Mouse (Mus musculus): Measurements from ENCODE around the gene Cgn. TPM values are rescaled to one million over a fixed set of nuclear protein-coding genes. Genes with fewer than 3 reads are reported as not detected.

Cgn gene
- polyA plus RNA-seq, 1 experiment from 2014 or later = 3.3 TPM

GRCm38 (mm10) chr3:94789071-94789470, 2.8 kb upstream of the Cgn start:
- Histone ChIP-seq H3K9me3 (replicated peaks; ENCODE audit: control insufficient read depth, low read length) (no peaks in the 10 kb centered on the region), H3K36me3 (replicated peaks; ENCODE audit: control insufficient read depth, insufficient read depth, low read depth, low read length) (no peaks in the 10 kb centered on the region), H3K4me3 (ENCODE audit: low read depth, low read length) (no peak overlapping the region), H3K9ac (replicated peaks; ENCODE audit: low read length) (no peak overlapping the region), H3K27ac (replicated peaks; ENCODE audit: low read depth, low read length) (no peak overlapping the region), H3K27me3 (ENCODE audit: control insufficient read depth, insufficient read depth, low read length) (no peaks in the 10 kb centered on the region), H3K4me1 (ENCODE audit: control insufficient read depth, insufficient read depth, low read length) (no peaks in the 10 kb centered on the region), H3K4me2 (ENCODE audit: low read depth, low read length) (no peak overlapping the region)
- ATAC-seq (replicated peaks; ENCODE audit: insufficient number of reproducible peaks, low FRiP score, low TSS enrichment, low read depth) = no peak
- 88% methylated on average over 1 of the region's 1 CpGs for WGBS
- no peak for DNase-seq (ENCODE audit: low spot score)

GRCm38 (mm10) chr3:94787122-94787780, 959 bp upstream of the Cgn start:
- 2% methylated on average over 10 of the region's 11 CpGs for WGBS
- no peak overlapping the region for H3K27ac ChIP-seq (replicated peaks; ENCODE audit: low read depth, low read length)

DNA sequence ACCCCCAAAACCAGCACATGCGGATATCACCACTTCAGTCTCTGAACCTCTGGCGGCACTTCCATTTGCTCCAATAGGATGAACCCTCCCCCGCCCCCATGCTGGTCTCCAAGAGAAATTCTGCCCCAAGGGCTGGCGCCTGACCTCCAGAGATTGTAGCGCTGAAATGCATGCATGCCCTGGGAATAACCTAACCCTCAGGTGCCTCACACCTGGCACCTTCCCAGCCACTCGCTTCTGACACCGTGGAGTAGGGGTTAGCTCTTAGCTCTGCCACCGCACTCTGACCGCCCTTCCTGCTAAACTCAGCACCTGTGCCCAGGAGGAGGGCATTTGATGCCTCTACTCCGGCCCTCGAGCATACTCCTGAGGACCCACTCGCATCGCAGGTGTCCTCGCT, 334 bp downstream of the Cgn start:
- H3K9me3 ChIP-seq (replicated peaks; ENCODE audit: control insufficient read depth, low read length) = no peaks in the 10 kb centered on the region
- no peak overlapping the region for H3K27ac ChIP-seq (replicated peaks; ENCODE audit: low read depth, low read length)
- peak overlapping the region; percentile 84 for H3K4me2 ChIP-seq (ENCODE audit: low read depth, low read length)
- H3K4me1 ChIP-seq (ENCODE audit: control insufficient read depth, insufficient read depth, low read length) = no peaks in the 10 kb centered on the region
- peak; percentile 49 for ATAC-seq (replicated peaks; ENCODE audit: insufficient number of reproducible peaks, low FRiP score, low TSS enrichment, low read depth)
- H3K36me3 ChIP-seq (replicated peaks; ENCODE audit: control insufficient read depth, insufficient read depth, low read depth, low read length) = no peaks in the 10 kb centered on the region
- H3K9ac ChIP-seq (replicated peaks; ENCODE audit: low read length) = peak overlapping the region; percentile 43; the same call in 1 of the 2 replicates
- peak overlapping the region; percentile 42 for H3K4me3 ChIP-seq (ENCODE audit: low read depth, low read length)
- peak; percentile 19 for DNase-seq (ENCODE audit: low spot score)
- H3K27me3 ChIP-seq (ENCODE audit: control insufficient read depth, insufficient read depth, low read length) = no peaks in the 10 kb centered on the region
- WGBS = 2% methylated on average over 13 of the region's 14 CpGs

More at GRCm38 (mm10) chr3:94787122-94787780, 959 bp upstream of the Cgn start:
- H3K4me2 ChIP-seq (ENCODE audit: low read depth, low read length) = peak overlapping the region; percentile 84
- no peaks in the 10 kb centered on the region for H3K4me1 ChIP-seq (ENCODE audit: control insufficient read depth, insufficient read depth, low read length)
- ATAC-seq (replicated peaks; ENCODE audit: insufficient number of reproducible peaks, low FRiP score, low TSS enrichment, low read depth) (no peak), DNase-seq (ENCODE audit: low spot score) (peak; percentile 38)
- H3K9ac ChIP-seq (replicated peaks; ENCODE audit: low read length) = peak overlapping the region; percentile 55; the same call in 1 of the 2 replicates
- H3K36me3 ChIP-seq (replicated peaks; ENCODE audit: control insufficient read depth, insufficient read depth, low read depth, low read length) = no peaks in the 10 kb centered on the region
- no peaks in the 10 kb centered on the region for H3K9me3 ChIP-seq (replicated peaks; ENCODE audit: control insufficient read depth, low read length)
- peak overlapping the region; percentile 42 for H3K4me3 ChIP-seq (ENCODE audit: low read depth, low read length)
- no peaks in the 10 kb centered on the region for H3K27me3 ChIP-seq (ENCODE audit: control insufficient read depth, insufficient read depth, low read length)

DNA sequence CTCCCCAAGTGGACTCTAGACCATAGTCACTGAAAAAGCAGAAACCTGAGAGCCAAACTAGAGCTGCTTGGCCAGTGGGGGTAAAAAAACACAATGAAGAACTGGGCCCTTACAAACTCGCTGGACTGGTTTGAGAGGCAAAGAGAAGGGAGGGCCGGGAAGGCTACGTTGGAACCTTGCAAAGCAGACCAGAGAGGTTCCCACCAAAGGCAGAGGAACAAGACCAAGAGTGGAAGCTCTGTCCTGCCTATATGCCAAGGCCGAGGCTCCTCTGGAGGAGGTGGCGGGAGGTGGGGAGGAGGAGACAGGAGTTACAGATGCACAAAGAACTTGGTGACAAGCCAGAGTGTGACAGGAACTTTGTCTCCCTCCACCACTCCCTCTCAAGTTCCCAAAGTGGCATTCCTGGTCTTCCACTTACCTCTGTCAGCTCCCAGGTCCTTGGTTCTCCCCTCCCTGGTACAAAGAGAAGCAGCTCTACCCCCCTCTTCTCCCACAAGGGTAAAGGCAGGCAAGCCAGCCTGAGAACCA, 2.1 kb downstream of the Cgn start:
- no peak overlapping the region for H3K27ac ChIP-seq (replicated peaks; ENCODE audit: low read depth, low read length)
- 36% methylated on average over 5 of the region's 5 CpGs for WGBS
- no peak overlapping the region for H3K4me2 ChIP-seq (ENCODE audit: low read depth, low read length)
- H3K9me3 ChIP-seq (replicated peaks; ENCODE audit: control insufficient read depth, low read length) = no peaks in the 10 kb centered on the region
- H3K27me3 ChIP-seq (ENCODE audit: control insufficient read depth, insufficient read depth, low read length) = no peaks in the 10 kb centered on the region
- no peak overlapping the region for H3K4me3 ChIP-seq (ENCODE audit: low read depth, low read length)
- ATAC-seq (replicated peaks; ENCODE audit: insufficient number of reproducible peaks, low FRiP score, low TSS enrichment, low read depth) (no peak), DNase-seq (ENCODE audit: low spot score) (peak; percentile 42)
- H3K4me1 ChIP-seq (ENCODE audit: control insufficient read depth, insufficient read depth, low read length) = no peaks in the 10 kb centered on the region
- no peaks in the 10 kb centered on the region for H3K36me3 ChIP-seq (replicated peaks; ENCODE audit: control insufficient read depth, insufficient read depth, low read depth, low read length)
- H3K9ac ChIP-seq (replicated peaks; ENCODE audit: low read length) = no peak overlapping the region

DNA sequence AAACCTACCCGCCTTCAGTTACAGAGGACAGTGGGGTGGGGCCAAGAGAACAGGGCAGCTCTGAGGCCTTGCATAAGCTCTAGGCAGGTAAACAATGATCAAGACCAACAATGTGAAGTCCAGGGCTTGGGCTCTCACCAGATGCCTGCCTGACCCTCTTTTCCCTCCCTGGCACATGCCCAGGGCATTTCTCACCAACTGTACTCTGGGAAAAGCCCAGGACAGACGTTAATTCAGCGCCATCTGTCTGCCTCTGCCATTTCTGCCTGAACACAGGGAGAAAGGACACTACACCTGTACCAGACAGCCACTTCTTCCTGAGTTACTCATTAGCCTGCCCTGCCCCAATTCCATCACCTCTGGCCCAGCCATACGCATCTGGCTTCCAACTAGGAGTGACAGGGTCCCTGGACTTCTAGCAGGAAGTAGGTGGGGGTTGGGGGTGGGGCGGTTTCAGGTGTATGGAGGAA, 2.8 kb downstream of the Cgn start:
- H3K4me2 ChIP-seq (ENCODE audit: low read depth, low read length) = no peak overlapping the region
- H3K36me3 ChIP-seq (replicated peaks; ENCODE audit: control insufficient read depth, insufficient read depth, low read depth, low read length) = no peaks in the 10 kb centered on the region
- no peaks in the 10 kb centered on the region for H3K9me3 ChIP-seq (replicated peaks; ENCODE audit: control insufficient read depth, low read length)
- no peak for DNase-seq (ENCODE audit: low spot score)
- H3K27ac ChIP-seq (replicated peaks; ENCODE audit: low read depth, low read length) = no peak overlapping the region
- ATAC-seq (replicated peaks; ENCODE audit: insufficient number of reproducible peaks, low FRiP score, low TSS enrichment, low read depth) = no peak
- WGBS = 48% methylated on average over 5 of the region's 5 CpGs
- no peaks in the 10 kb centered on the region for H3K4me1 ChIP-seq (ENCODE audit: control insufficient read depth, insufficient read depth, low read length)
- H3K4me3 ChIP-seq (ENCODE audit: low read depth, low read length) = no peak overlapping the region
- H3K9ac ChIP-seq (replicated peaks; ENCODE audit: low read length) = no peak overlapping the region
- no peaks in the 10 kb centered on the region for H3K27me3 ChIP-seq (ENCODE audit: control insufficient read depth, insufficient read depth, low read length)

DNA sequence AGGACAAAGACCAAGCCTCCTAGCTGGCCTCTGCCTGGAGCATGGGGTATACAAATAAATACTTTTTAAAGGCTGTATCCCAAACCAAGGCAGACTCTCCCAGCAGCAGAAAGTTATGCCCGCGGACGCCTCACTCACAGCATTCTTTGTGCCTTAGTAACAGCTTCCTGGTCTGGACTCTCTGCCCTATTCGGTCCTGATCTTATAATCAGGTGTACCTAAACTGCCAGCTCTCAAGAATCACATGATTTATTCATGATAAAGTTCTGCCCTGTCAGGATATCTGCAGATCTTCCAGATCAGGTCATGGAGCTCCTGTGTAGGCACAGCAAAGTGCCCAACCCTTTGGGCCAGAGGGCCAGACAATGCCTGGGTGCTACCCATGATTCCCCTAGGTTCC, 3.4 kb downstream of the Cgn start:
- H3K4me2 ChIP-seq (ENCODE audit: low read depth, low read length) = no peak overlapping the region
- 67% methylated on average over 4 of the region's 4 CpGs for WGBS

DNA sequence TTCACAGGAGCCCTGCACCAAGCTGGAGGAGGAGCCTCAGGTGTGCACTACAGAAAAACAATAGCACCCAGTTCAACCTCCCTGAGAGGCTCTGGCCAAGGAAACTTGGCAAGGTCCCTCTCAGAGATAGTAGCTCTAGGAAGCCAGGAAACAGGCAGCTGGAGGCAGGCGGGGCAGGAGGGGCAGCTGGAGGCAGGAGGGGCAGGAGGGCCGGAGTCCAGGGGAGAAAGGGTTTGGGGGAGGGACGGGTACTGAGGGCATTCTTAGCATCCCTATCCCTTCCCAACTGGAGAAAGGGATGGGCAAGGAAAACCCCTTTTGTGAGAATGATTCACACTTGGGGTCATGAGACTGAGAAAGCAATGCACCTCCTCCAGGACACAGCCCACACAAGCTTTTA, 4.9 kb downstream of the Cgn start:
- no peaks in the 10 kb centered on the region for H3K27me3 ChIP-seq (ENCODE audit: control insufficient read depth, insufficient read depth, low read length)
- no peak overlapping the region for H3K4me2 ChIP-seq (ENCODE audit: low read depth, low read length)
- no peak overlapping the region for H3K4me3 ChIP-seq (ENCODE audit: low read depth, low read length)
- H3K9me3 ChIP-seq (replicated peaks; ENCODE audit: control insufficient read depth, low read length) = no peaks in the 10 kb centered on the region
- H3K9ac ChIP-seq (replicated peaks; ENCODE audit: low read length) = no peak overlapping the region
- no peak for DNase-seq (ENCODE audit: low spot score)
- WGBS = 19% methylated on average over 3 of the region's 3 CpGs
- no peak overlapping the region for H3K27ac ChIP-seq (replicated peaks; ENCODE audit: low read depth, low read length)
- no peak for ATAC-seq (replicated peaks; ENCODE audit: insufficient number of reproducible peaks, low FRiP score, low TSS enrichment, low read depth)
- H3K4me1 ChIP-seq (ENCODE audit: control insufficient read depth, insufficient read depth, low read length) = no peaks in the 10 kb centered on the region
- no peaks in the 10 kb centered on the region for H3K36me3 ChIP-seq (replicated peaks; ENCODE audit: control insufficient read depth, insufficient read depth, low read depth, low read length)

More for the DNA sequence above, 3.4 kb downstream of the Cgn start:
- Histone ChIP-seq H3K4me1 (ENCODE audit: control insufficient read depth, insufficient read depth, low read length) (no peaks in the 10 kb centered on the region), H3K4me3 (ENCODE audit: low read depth, low read length) (no peak overlapping the region), H3K27me3 (ENCODE audit: control insufficient read depth, insufficient read depth, low read length) (no peaks in the 10 kb centered on the region), H3K9me3 (replicated peaks; ENCODE audit: control insufficient read depth, low read length) (no peaks in the 10 kb centered on the region), H3K9ac (replicated peaks; ENCODE audit: low read length) (no peak overlapping the region), H3K36me3 (replicated peaks; ENCODE audit: control insufficient read depth, insufficient read depth, low read depth, low read length) (no peaks in the 10 kb centered on the region), H3K27ac (replicated peaks; ENCODE audit: low read depth, low read length) (no peak overlapping the region)
- ATAC-seq (replicated peaks; ENCODE audit: insufficient number of reproducible peaks, low FRiP score, low TSS enrichment, low read depth) (no peak), DNase-seq (ENCODE audit: low spot score) (no peak)

DNA sequence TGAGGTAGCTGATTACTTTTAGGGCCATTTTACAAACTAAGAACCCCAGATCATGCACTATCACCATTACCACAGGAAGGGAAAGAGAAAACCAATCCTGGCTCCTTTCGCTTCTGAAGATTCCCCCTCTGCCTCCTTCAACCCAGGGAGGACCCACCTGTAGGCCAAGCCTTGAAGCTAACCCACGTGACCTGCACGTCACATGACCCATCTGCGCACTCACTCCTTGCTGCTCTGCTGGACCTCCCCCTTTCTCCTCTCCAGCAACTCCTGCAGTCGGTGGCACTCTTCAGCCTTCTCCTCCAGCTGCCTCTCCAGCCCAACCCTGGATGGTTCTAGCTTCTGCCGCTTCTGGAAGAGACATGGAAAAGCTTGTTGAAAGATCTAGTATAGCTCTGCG, 10.4 kb downstream of the Cgn start:
- no peak for DNase-seq (ENCODE audit: low spot score)
- 80% methylated on average over 7 of the region's 7 CpGs for WGBS
- no peaks in the 10 kb centered on the region for H3K9me3 ChIP-seq (replicated peaks; ENCODE audit: control insufficient read depth, low read length)

More for the DNA sequence above, 10.4 kb downstream of the Cgn start:
- H3K27me3 ChIP-seq (ENCODE audit: control insufficient read depth, insufficient read depth, low read length) = no peaks in the 10 kb centered on the region
- H3K4me3 ChIP-seq (ENCODE audit: low read depth, low read length) = no peak overlapping the region
- no peak overlapping the region for H3K27ac ChIP-seq (replicated peaks; ENCODE audit: low read depth, low read length)
- no peak overlapping the region for H3K9ac ChIP-seq (replicated peaks; ENCODE audit: low read length)
- no peaks in the 10 kb centered on the region for H3K36me3 ChIP-seq (replicated peaks; ENCODE audit: control insufficient read depth, insufficient read depth, low read depth, low read length)
- H3K4me1 ChIP-seq (ENCODE audit: control insufficient read depth, insufficient read depth, low read length) = no peaks in the 10 kb centered on the region
- ATAC-seq (replicated peaks; ENCODE audit: insufficient number of reproducible peaks, low FRiP score, low TSS enrichment, low read depth) = no peak
- no peak overlapping the region for H3K4me2 ChIP-seq (ENCODE audit: low read depth, low read length)

Measured in embryonic facial prominence, embryonic 11.5 days (tissue).